Mouse (Mus musculus) thymus, adult 2 months (tissue): ENCODE results near the gene Tmem175.

Source experiments
- CTCF ChIP-seq: fragments of 200-500 bp; IDR thresholded peaks from 2 replicates; pipeline ENCODE4 v1.5.1; 2012; ENCODE audit warnings: mild to moderate bottlenecking, control low read depth, low read length, moderate library complexity, borderline replicate concordance; ENCODE audit not compliant: control insufficient read depth, poor library complexity, insufficient read depth; ENCODE audit errors: extremely low read depth
- POLR2A ChIP-seq: fragments of 200-500 bp; IDR thresholded peaks from 2 replicates; pipeline ENCODE4 v1.6.1; 2012; ENCODE audit warnings: mild to moderate bottlenecking, low read length, control low read depth, moderate library complexity; ENCODE audit not compliant: control insufficient read depth, poor library complexity, insufficient read depth; ENCODE audit errors: extremely low read depth

DNA sequence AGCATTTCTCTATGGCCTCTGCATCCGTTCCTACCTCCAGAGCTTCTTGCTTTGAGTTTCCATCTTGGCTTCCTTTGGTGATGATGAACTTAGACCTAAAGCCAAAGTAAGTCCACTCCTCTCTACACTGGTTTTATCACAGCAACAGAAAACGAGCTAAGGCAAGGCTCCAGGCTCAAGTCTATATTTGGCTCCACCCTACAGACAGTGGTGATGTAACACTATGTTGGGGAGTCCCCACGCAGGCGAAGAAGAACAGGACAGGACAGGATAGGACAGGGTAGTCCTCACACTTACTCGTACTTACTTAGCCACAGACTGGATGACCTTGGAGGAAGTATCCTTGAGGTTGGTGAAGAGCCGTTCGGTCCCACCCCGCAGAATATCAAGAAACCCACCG is 27.0 kb upstream of the Tmem175 start:
- TF ChIP-seq CTCF (no peak), POLR2A (no peak)
